Mouse (Mus musculus) lung, postnatal 4 days (tissue): ENCODE data around the gene D030056L22Rik.
A peak's percentile ranks its signal among the peaks of the same experiment; 100 is the strongest.

Source experiments
- DNase-seq, 2 experiments: peaks; one replicate each; pipeline ENCODE4 v3.0.0; 2021

D030056L22Rik gene

DNA sequence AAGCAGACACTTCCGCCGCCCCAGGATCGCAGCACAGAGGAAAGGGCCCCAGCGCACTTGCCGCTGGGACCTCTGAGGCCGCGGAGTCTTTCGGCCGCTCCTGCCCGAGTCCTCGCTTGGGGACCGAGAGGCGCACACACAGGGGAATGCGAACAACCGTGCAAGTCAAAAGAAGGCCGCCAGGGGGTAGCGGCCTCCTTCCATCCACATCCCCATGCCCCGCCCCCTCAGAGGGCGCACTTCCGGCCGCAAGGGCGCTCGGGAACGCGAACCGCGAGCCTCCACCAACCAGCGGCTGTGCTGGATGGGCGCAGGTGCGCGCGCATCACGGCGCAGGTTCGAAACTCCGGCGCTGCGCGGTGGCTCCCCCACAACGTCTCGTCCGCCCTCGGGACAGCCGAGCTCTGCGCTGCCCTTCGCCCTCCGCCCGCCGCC is at the start of gene D030056L22Rik:
Gene D030056L22Rik, plus strand, starts transcription at position 328 of the 435 bp plus-strand sequence.
- DNase-seq = peak; percentile 98 to 99

DNA sequence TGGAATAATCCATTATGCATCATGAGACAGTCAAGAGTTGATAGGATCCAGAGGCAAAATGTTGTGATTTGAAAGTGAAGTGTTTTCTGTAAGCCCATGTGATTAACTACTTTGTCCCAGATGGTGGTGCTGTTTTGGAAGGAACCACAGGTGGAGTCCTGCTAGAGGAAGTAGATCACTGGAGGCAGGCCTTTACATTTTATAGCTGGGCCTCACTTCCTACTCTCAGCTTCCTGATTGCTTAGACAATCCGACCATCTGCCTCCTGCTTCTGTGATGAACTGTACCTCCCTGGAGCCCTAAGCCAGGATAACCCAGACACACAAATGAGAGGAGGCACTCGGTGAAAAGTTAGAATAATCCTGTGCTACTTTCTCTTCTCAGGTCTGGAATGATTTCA is 49.1 kb upstream of the D030056L22Rik start:
- no peak for DNase-seq

- DNase-seq = no peak
These were observed 46.0 kb upstream of the D030056L22Rik start for GRCm38 (mm10) chr19:18666966-18667365.

DNA sequence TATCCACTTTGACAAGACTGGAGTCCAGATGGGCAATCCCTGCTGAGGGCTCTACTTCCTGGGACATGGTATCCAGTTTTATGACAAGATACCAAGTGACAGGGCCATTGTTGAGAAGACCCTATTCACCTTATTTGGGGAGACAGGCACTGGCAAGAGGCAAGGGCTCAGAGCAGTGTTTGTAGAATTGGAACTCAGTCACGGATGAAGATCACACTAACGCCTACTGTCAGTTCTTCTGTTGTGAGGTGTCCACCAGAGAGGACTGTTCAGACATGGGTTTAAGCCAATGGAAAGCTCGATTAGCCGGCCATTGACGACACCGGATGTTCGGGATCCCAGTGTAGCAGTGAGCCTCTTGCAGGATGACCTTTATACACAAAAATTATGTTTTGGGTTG is 43.4 kb upstream of the D030056L22Rik start:
- DNase-seq = no peak

DNA sequence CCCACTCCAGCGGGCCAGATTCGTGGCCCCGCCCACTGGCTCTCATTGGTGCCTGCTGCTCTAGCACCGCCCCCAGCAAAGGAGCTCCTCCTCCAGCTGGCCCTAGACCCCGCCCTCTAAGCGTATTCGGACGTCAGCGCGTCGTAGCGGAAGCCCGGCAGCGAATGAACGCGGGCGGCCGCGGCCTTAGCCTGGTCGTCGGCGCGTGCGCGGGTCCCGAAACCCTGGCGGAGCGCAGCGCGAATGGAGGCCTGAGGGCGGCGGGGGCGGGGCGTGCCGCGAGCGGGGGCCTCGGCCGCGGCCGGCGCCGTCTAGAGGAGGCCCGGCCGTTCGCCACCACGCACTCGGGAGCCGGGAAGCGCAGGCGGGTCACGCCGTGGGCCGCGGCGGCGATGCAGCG is 42.4 kb upstream of the D030056L22Rik start, which contains the start of gene Carnmt1:
Gene Carnmt1, plus strand, starts transcription at position 157 of the 400 bp plus-strand sequence.
- DNase-seq = peak; percentile 99

GRCm38 (mm10) chr19:18671056-18671741 is 41.8 kb upstream of the D030056L22Rik start:
- DNase-seq = peak; percentile 58 to 63

DNA sequence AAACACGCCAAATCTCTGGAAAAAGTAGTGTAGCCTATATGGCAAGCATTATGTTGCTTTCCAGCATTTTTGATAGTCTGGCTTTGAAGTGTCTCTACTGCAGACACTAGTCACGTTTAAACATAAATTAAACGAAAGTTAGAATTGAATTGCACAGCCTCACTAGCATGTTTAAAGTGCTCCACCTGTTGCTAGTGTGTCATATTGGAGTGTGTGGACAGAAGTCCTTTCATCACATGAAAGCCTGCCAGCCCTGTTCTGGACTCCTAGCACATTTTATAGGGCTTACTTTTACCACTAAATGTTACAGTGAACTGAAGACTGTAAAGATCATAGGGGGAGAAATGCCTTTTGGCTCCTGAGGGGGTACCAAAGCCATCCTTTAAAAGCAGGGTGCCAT is 40.5 kb upstream of the D030056L22Rik start:
- DNase-seq = no peak

DNA sequence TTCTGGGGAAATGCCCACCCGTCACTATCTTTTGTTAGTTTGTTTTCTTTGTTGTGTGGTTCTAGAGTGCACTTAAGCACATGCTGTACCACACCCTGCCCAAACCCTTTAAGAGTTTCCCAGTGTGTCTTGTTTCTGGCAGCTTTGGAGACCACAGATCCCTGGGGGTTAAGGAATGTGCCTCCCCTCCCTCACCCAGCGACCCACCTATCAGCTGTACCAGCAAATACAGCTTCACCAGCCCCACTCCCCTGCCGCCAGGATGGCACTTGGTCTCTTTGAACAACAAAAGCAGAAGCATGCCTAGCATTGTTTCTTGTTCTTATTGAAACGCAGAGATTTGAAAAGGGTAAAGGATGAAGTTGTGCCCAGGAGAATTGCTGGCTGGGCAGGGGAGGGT is 39.9 kb upstream of the D030056L22Rik start:
- no peak for DNase-seq

GRCm38 (mm10) chr19:18682142-18682541 is 30.9 kb upstream of the D030056L22Rik start:
- no peak for DNase-seq

DNA sequence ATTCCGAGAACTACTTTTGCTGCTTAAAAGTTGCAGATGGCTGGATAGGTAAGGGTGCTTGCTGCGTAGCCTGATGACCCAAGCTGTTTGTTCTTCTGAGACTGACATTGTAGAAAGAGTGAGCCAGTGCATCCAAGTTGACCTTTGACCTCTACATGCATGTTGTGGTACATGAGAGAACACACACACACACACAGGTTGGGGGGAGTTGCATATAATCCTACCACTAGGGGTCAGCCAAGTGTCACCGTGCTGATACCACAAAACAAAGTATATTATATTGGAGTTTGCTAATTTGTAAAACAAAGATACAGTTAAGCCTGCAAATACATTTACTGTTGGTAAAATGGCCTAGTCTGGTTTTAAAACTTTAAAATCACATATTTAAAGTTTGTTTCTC is 25.4 kb upstream of the D030056L22Rik start:
- peak; percentile 23 to 50 for DNase-seq

- DNase-seq = no peak
These were observed 20.8 kb upstream of the D030056L22Rik start for GRCm38 (mm10) chr19:18692176-18692575.

GRCm38 (mm10) chr19:18692768-18693167 is 20.2 kb upstream of the D030056L22Rik start:
- DNase-seq = no peak

GRCm38 (mm10) chr19:18695116-18695515 is 17.9 kb upstream of the D030056L22Rik start:
- no peak for DNase-seq

DNA sequence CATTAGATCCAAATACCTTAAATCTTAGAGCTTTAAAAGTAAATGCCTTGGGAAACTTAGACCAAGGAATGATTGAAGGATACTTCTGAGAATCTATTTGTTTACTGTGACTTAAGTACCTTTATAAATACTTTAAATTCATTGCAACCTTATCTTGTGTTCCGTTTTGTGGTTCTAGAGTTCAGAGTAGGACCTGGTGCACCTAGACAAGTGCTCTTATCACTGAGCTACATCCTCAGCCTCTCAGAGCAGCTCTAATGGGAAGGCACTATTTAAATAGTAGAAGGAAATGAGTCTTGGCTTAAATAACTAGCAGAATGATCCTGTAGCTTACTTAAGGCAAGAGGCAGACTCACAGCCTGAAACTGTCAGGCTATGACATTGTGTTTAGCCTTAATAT is 17.4 kb upstream of the D030056L22Rik start:
- DNase-seq = no peak

GRCm38 (mm10) chr19:18708101-18708500 is 4.9 kb upstream of the D030056L22Rik start:
- no peak for DNase-seq

DNA sequence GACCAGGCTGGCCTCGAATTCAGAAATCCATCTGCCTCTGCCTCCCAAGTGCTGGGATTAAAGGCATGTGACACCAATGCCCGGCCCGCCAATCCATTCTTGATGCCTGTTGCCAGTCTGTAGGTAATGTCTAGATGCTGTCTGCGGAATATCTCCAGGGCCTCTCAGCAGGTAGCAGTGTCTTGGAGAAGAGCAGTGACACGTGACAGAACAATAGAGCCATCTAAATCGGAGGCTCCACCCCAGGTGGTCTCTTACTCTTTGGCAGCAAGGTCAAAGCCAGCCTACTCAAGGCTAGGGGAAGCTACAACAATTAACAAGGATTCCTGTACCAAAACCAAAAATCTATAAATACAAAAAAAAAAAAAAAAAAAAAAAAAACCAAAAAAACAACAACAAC is 2.1 kb upstream of the D030056L22Rik start:
- DNase-seq = no peak

GRCm38 (mm10) chr19:18711589-18711988 is 1.4 kb upstream of the D030056L22Rik start:
- no peak for DNase-seq

DNA sequence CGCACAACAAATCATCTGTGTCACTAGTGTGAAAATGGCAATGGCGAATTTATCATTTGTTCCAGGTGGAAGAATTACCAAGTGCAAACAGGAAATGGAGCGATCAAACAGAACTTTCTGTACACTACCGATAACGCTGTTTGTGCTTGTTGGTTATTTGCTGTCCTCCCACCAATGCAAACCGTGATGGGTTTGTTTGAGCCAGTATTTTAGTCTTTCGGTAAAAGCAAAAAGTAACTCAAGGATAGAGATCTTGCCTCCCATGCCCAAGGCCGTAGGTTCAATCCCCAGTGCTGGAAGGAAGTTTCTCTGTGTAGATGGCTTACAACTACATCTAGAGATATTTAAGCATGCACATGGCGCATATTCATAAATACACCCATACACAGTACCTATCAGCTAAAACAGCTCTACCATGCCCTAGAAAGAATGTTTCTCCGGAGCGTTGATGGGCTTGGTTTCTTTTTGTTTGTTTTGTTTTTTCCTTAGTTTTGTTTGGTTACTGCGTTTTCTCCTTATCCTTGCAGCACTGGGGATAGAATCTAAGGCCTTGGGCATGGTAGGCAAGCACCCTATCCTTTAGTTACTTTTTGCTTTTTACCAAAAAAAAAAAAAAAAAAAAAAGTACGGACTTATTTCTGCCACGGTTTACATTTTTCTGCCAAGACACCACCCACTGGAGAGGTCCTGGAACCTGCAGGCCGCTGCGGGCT is 684 bp upstream of the D030056L22Rik start:
- no peak for DNase-seq

GRCm38 (mm10) chr19:18713357-18713756 is 364 bp downstream of the D030056L22Rik start:
- DNase-seq = peak; percentile 71 to 74

GRCm38 (mm10) chr19:18716374-18716773 is 3.4 kb downstream of the D030056L22Rik start:
- peak in 1 of 2 experiments; percentile 78 for DNase-seq

DNA sequence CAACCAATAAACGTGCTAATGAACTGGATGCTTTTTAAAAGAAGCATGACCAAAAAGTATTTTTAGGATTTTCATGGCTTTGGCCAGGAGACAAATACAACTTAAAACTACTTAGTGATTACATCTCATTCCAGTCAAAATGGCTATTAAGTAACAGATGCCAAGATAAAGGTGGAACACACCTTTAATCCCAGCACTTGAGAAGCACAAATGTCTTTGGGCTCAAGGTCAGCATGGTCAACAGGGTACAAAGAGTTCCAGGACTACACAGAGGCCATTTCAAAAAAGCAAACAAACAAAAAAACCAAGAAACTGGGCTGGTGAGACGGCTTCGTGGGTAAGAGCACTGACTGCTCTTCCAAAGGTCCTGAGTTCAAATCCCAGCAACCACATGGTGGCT is 7.3 kb downstream of the D030056L22Rik start:
- no peak for DNase-seq

GRCm38 (mm10) chr19:18725186-18725585 is 12.2 kb downstream of the D030056L22Rik start:
- DNase-seq = no peak

- no peak for DNase-seq
These were observed 17.3 kb downstream of the D030056L22Rik start for GRCm38 (mm10) chr19:18730255-18730654.

DNA sequence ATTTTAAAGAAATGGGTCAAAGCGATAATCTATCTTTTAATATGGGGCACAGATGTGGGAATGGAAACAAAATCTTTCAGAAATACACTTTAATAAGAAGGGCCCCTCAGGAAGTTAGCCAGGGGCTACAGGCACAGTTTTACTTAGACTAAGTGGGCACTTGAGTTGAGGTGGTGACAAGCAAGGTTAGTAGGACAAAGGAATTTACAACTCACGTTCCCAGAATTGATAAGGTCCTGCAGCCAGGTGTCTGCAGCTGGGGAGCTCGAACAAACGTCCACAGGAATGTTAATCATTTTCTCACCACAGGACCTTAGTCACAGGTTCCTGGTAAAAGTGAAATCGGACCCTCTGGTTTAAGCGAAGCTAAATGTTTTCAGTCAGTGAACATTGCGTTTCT is 18.1 kb downstream of the D030056L22Rik start:
- DNase-seq = no peak
